Mouse (Mus musculus): ENCODE measurements around the gene Mrps34. TPM values are rescaled to one million over a fixed set of nuclear protein-coding genes. Genes with fewer than 3 reads are reported as not detected.

Gene Mrps34
- total RNA-seq (2017): 9.4 and 15.3 TPM in 2 replicates

DNA sequence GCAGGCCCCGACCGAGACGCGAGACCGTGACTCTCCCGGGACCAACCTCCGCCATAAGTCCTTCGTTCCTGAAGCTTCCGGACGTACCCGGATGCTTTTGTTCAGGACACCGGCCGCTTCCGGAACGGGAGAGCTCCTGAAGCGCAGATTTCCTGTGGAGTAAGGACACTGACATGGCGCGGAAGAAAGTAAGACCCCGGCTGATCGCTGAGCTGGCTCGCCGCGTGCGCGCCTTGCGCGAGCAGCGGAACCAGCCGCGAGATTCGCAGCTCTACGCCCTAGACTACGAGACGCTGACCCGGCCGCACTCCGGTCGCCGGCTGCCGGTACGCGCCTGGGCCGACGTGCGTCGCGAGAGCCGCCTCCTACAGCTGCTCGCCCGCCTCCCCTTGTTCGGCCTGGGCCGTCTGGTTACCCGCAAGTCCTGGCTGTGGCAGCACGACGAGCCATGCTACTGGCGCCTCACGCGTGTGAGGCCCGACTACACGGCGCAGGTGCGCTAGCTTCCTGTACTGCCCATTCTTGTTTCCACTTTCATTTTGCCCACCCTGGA is at the start of gene Mrps34, which contains the start of gene Eme2:
Mrps34 (plus strand) TSS at position 122 of the 553 bp plus-strand sequence.
Eme2 (minus strand) TSS at position 93 of the 553 bp plus-strand sequence.
- peak; percentile 31 for ATAC-seq (ENCODE audit: extremely low read depth, insufficient number of reproducible peaks, low FRiP score, poor library complexity, severe bottlenecking)

GRCm38 (mm10) chr17:24847386-24847785 is 47.5 kb upstream of the Mrps34 start:
- no peak for ATAC-seq (ENCODE audit: extremely low read depth, insufficient number of reproducible peaks, low FRiP score, poor library complexity, severe bottlenecking)

DNA sequence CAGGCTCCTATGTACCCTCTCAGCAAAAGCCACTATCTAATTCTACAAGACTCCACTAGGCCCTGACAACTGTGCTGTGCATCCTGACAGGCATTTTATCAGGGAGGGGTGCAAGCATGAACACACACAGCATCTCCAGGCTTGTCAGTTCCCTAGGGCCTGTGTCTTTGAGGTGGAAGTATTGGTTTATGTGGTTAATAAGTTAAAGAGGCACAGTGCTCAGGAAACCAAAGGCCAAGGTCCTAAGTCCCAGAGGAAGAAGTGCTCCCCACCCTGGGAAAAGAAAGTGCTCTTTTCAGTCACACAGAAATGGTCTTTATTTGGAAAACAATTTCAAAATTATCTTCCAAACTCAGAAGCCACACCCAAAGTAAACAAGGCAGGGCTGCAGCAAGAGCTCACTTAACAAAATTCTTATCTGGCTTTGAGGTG is 46.3 kb upstream of the Mrps34 start:
- ATAC-seq (ENCODE audit: extremely low read depth, insufficient number of reproducible peaks, low FRiP score, poor library complexity, severe bottlenecking): no peak

DNA sequence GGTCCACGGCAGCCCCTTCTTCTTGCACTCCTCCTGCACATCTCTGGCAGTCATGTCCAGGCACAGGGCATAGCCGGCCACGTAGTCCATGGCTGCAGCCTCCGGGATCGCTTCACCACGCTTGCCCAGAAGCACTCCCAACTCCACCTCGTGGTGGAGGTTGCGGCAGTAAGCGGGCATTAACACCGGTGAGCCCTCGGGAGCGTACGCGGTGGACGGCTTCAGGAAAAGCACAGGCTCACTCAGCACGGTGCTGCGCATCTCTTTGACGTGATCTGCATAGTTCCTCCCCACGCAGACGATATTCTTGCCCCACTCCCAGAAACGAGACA is 45.2 kb upstream of the Mrps34 start:
- no peak; the same call in 1 of the 2 replicates for ATAC-seq (ENCODE audit: extremely low read depth, insufficient number of reproducible peaks, low FRiP score, poor library complexity, severe bottlenecking)

GRCm38 (mm10) chr17:24850065-24850772 is 44.7 kb upstream of the Mrps34 start, which contains the start of gene Fahd1:
Fahd1 (minus strand) TSS chr17:24850364.
- peak; percentile 95 for ATAC-seq (ENCODE audit: extremely low read depth, insufficient number of reproducible peaks, low FRiP score, poor library complexity, severe bottlenecking)

GRCm38 (mm10) chr17:24850773-24851127 is 44.2 kb upstream of the Mrps34 start:
- ATAC-seq (ENCODE audit: extremely low read depth, insufficient number of reproducible peaks, low FRiP score, poor library complexity, severe bottlenecking): no peak

- ATAC-seq (ENCODE audit: extremely low read depth, insufficient number of reproducible peaks, low FRiP score, poor library complexity, severe bottlenecking): no peak
Observed at GRCm38 (mm10) chr17:24851381-24852125, 43.4 kb upstream of the Mrps34 start.

DNA sequence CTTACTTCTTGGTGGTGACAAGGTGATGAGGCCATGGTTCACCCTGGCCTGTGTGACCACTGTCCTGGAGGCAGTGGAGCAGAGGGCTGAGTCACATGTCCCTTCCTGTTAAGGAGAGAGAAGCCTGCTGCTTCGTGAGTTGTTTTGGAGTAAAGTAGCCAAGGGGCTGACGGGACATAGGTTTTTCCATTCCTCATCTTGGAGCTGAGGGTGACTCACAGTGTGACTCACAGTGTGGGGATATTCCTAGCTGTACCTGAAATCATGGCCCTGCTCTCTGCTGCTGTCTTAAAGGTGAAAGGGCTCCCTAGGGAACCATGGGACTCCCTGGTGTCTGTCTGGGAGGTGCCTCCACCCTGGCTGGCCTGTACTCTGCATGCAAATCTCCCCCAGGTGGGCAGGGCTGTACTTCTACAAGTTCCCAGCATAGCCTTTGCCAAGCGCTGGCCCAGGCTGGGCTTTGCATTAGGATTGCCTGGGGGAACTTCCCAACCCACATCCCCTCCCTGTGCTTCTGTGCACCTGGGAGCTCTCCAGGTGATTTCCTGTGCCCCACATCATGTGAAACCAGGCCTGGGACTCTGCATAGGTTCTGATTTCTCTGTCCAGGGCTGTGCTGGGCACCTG is 39.0 kb upstream of the Mrps34 start:
- ATAC-seq (ENCODE audit: extremely low read depth, insufficient number of reproducible peaks, low FRiP score, poor library complexity, severe bottlenecking): no peak

DNA sequence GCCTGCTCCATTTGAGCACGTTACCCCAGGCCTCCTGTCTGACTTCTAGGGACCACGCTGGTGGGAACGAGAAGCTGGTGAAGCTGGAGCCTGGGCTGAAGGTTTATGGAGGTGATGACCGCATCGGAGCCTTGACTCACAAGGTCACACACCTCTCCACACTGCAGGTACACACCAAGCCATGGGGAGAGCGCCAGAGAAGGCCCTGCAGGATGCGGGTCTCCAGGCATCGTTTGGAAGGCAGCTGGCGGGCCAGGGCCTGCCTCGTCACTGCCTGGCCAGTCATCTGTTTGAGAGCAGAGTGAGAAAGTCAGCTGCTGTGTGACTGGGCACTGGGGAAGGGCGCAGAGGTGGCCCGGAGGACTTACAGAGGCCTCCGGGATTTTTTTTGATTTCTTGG is 38.3 kb upstream of the Mrps34 start:
- ATAC-seq (ENCODE audit: extremely low read depth, insufficient number of reproducible peaks, low FRiP score, poor library complexity, severe bottlenecking): no peak

GRCm38 (mm10) chr17:24857831-24858470 is 37.0 kb upstream of the Mrps34 start:
- ATAC-seq (ENCODE audit: extremely low read depth, insufficient number of reproducible peaks, low FRiP score, poor library complexity, severe bottlenecking): no peak

DNA sequence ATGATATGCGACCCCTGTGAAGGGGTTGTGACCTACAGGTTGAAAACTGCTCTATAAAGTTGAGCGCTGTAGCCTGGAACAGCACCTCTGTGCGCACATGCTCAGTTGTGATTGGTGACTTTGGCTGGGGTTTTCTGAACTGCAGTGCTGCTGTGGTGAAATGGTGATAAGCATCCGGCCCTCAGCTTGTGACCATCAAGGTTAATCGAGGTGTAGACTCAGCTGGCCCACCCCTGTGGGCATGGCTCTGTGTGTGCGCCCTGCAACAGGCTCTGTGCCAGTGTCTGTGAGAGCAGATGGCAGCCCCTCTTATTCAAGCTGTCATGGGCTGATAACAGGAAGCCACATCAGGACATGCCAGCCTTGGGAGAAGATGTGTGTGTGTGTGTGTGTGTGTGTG is 35.9 kb upstream of the Mrps34 start:
- ATAC-seq (ENCODE audit: extremely low read depth, insufficient number of reproducible peaks, low FRiP score, poor library complexity, severe bottlenecking): no peak

DNA sequence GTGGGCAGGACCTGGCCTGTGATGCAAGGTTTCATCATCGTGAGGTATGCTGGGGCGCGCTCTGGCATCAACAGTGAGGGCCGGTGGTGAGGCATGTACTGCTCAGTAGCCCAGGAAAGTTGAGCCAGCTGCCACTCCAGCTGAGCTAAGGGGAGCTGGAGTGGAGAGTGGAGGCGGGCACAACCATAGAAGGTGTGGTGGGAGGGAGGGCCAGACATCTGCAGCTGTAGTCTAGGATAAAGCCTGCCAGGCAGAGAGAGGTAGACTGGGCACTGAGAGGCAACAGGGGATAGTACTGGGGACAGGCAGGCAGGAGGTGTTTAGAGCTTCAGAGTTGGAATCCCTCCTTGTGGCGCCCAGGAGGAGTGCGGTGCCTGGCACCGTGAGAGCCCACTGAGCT is 34.8 kb upstream of the Mrps34 start:
- no peak for ATAC-seq (ENCODE audit: extremely low read depth, insufficient number of reproducible peaks, low FRiP score, poor library complexity, severe bottlenecking)

DNA sequence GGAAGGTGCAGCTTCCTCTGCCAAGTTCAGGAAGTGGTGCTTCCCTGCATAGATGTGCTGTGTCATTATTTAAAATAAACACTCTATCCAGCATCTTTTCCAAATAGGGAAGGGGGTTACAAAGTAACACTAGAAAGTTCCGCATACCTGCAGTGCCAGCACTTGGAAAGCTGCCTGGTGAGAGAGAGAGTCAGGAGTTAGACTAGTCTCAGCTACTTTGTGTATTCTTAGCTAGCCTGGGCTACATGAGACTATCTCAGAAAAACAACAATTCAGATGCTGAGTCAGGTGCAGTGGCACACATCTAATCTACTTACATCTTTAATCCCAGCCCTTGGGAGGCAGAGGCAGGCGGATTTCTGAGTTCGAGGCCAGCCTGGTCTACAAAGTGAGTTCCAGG is 33.1 kb upstream of the Mrps34 start:
- no peak for ATAC-seq (ENCODE audit: extremely low read depth, insufficient number of reproducible peaks, low FRiP score, poor library complexity, severe bottlenecking)

DNA sequence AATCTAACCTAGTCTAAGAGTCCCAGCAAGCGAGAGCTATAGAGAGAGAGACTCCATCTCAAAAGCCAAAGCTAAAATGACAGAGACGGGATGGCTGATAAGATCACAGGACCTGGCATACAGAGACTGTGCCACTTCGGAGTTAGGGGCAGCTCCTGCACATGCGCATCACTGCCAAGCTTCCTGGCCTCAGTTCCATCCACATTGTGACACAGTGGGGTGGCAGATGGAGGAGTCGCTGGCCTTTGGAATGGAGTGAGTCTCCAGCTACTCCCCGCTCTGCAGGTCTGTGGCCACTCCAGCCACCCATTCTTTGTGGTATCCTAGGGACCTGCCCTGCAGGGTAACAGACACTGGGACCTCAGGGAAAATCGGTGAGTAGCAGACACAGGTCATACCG is 29.1 kb upstream of the Mrps34 start, which contains the start of gene Igfals:
Igfals (plus strand) TSS at position 222 of the 400 bp plus-strand sequence.
- ATAC-seq (ENCODE audit: extremely low read depth, insufficient number of reproducible peaks, low FRiP score, poor library complexity, severe bottlenecking): no peak

GRCm38 (mm10) chr17:24867914-24868313 is 27.0 kb upstream of the Mrps34 start:
- no peak for ATAC-seq (ENCODE audit: extremely low read depth, insufficient number of reproducible peaks, low FRiP score, poor library complexity, severe bottlenecking)

DNA sequence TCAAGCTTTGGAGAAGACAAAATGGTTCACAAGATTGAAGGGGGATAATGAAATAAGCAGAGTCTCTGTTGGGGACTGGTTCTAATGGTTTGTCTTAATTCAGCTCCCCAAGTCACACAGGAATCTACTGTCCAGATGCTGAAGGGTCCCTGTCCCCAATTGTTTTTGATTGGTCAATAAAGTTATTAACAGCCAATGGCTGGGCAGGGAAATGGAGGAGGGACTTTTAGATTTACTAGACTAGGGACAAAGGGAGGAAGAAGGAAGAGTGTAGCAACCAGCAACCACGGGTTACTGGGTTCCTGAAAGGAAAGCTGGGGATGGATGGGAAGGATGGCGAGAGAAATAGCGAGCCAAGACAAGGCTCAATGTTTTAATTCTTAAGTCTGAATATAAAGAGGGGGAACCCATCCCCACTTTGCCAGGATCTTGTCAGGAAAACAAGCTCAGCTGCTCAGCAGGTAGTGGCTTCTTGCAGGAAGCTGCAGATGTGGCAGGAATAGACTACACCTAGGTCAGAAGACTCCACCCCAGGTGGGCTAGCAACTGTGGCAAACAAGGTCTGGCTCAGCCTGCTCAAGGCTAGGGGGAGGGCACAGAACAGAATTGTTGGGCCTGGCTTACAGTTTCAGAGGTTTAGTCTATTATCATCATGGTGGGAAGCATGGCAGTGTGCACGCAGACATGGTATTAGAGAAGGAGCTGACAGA is 21.1 kb upstream of the Mrps34 start:
- ATAC-seq (ENCODE audit: extremely low read depth, insufficient number of reproducible peaks, low FRiP score, poor library complexity, severe bottlenecking): no peak

- ATAC-seq (ENCODE audit: extremely low read depth, insufficient number of reproducible peaks, low FRiP score, poor library complexity, severe bottlenecking): no peak
Observed at GRCm38 (mm10) chr17:24874405-24874745, 20.5 kb upstream of the Mrps34 start.

- no peak for ATAC-seq (ENCODE audit: extremely low read depth, insufficient number of reproducible peaks, low FRiP score, poor library complexity, severe bottlenecking)
Observed at GRCm38 (mm10) chr17:24874989-24875388, 19.9 kb upstream of the Mrps34 start.

All from neutrophil, adult 5-6 weeks (primary cell).